Mouse (Mus musculus) gastrocnemius, postnatal 14 days (tissue): ENCODE measurements around the gene Megf6. TPM values are rescaled to one million over a fixed set of nuclear protein-coding genes. Genes with fewer than 3 reads are reported as not detected.
A peak's percentile ranks its signal among the peaks of the same experiment; 100 is the strongest.

Experiments used
- DNase-seq: peaks from one replicate; pipeline ENCODE4 v3.0.0; 2021; ENCODE audit warnings: mixed read lengths
- intact Hi-C: fragments of 180-260 bp; cut with DNase I; formaldehyde crosslinking; loops from one replicate; pipeline ENCODE4 v1.15.1; 2025; ENCODE audit warnings: low total_unique reads
- total RNA-seq, 2 experiments: library from RNA; stranded (reverse); gene quantifications; 2 replicates each; pipeline ENCODE4 v1.2.3; 2021

The Megf6 gene
- total RNA-seq, 2 experiments from 2014 or later, result 2.9 to 3.4 TPM

DNA sequence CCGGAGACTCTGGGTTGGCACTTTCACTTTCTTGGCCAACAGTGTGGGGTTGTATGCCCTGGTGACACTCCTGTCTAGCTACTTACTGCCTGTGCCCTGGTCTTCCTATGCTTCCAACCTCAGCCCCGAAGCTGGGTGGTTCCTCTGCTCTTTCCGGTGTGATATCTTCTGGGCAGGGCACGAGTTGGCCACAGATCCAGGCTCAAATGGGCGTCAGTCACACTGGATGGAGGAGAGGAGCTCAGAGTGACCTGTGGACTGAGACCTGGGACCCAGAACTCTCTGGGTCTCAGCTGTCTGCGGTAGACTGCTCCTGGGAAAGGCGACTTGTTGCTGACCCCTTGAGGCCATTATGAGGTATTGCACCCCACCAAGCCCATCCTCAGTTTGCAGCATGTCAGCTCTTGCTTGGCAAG lies 130.9 kb downstream of the Megf6 start, which contains the start of gene Arhgef16:
Gene Arhgef16 (minus strand): TSS at position 211 of the 416 bp plus-strand sequence.
- intact Hi-C loops, result no loop called here
- DNase-seq, result peak; percentile 20

DNA sequence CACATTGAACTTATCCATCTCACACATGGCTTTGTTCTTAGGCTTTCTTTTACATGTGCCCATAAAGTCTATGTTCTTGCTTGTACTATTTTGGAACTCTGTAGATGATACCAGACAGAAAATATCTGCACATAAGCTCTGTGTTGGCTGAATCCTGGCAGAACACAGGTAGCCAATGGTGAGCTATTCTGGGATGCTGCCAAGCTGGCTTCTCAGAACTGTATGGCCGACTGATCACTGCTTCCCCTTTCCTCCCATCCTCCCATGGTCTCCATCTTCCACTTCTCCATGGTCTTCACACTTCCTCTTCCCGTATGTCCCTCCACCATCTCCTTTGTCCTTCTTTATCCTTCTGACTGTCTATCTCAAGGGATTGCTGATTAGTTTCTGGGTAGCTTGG lies 138.6 kb downstream of the Megf6 start:
- intact Hi-C loops, result no loop called here
- no peak for DNase-seq

DNA sequence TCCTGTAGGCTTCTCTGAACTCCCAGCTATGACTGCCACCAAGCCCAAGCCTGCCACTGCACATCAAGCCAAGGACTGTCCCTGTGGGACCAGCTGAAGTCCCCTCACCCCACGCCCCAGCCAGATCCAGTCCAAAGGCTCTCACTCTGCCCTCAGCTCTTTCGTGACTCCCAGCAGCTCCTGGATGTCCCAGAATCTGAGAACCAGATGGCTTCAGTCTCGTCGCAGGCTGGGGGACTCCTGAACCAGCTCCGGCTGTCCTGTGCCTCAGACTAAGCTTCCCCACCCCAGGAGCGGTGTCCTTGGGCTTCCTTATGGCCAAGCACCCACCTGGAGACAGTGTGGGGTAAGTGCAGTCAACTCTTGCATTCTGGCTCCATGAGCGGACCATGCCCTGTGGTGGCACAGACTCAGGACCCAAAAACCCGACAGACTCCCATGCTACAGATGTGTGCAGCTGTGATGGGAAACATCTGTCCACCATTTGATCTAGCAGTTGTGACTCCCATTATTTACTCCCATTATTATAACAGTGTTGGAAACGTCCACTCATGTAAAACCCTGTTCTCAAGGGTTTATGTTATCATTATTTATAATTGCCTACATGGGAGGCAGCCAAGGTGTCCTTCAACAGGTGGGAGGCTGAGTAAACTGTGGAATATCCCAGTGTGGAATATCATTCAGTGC lies 140.2 kb downstream of the Megf6 start:
- DNase-seq, result no peak
- intact Hi-C loops, result no loop called here

GRCm38 (mm10) chr4:154312143-154312812 lies 141.7 kb downstream of the Megf6 start:
- DNase-seq, result no peak
- intact Hi-C loops, result no loop called here

GRCm38 (mm10) chr4:154312935-154313621 lies 142.5 kb downstream of the Megf6 start:
- no peak for DNase-seq
- intact Hi-C loops, result no loop called here

GRCm38 (mm10) chr4:154313622-154313967 lies 143.1 kb downstream of the Megf6 start:
- intact Hi-C loops, result no loop called here

More at GRCm38 (mm10) chr4:154313622-154313967, 143.1 kb downstream of the Megf6 start:
- no peak for DNase-seq

Other genes starting within 250 kb of the Megf6 start
- 10 to 100 TPM in 1 of 2 experiments, 1 to 10 TPM in 1; 9.6 to 10.1 TPM for gene A430005L14Rik, start 213.5 kb upstream of the Megf6 start, total RNA-seq
- gene Dffb, start 195.6 kb upstream of the Megf6 start, total RNA-seq, result 1 to 10 TPM; 1.3 to 1.8 TPM
- gene Cep104, start 195.5 kb upstream of the Megf6 start, total RNA-seq, result 10 to 100 TPM; 15.2 to 15.3 TPM
- 10 to 100 TPM; 20.6 to 27.7 TPM for gene Lrrc47, start 159.0 kb upstream of the Megf6 start, total RNA-seq
- gene Smim1, start 144.5 kb upstream of the Megf6 start, total RNA-seq, result 1 to 10 TPM; 4.0 to 6.3 TPM
- not detected for gene Ccdc27, start 128.1 kb upstream of the Megf6 start, total RNA-seq
- gene Trp73, start 30.5 kb upstream of the Megf6 start, total RNA-seq, result under 1 TPM in 1 of 2 experiments, not detected in 1; 0.10 TPM
- 1 to 10 TPM; 7.7 to 8.8 TPM for gene Wrap73, start 28.4 kb upstream of the Megf6 start, total RNA-seq
- 10 to 100 TPM; 81.7 to 84.5 TPM for gene Tprgl, start 10.1 kb upstream of the Megf6 start, total RNA-seq
- 1 to 10 TPM in 1 of 2 experiments, under 1 TPM in 1; 0.75 to 1.1 TPM for gene Arhgef16, start 130.9 kb downstream of the Megf6 start, total RNA-seq
- gene B230104I21Rik, start 165.4 kb downstream of the Megf6 start, total RNA-seq, result not detected